Mouse (Mus musculus): Measurements from ENCODE around the gene Vwa5b1. TPM values are rescaled to one million over a fixed set of nuclear protein-coding genes. Genes with fewer than 3 reads are reported as not detected.

Vwa5b1 gene
- polyA plus RNA-seq, 1 experiment from 2014 or later, result 0.13 TPM

- WGBS, result 4% methylated on average over 7 of the region's 7 CpGs
- Histone ChIP-seq H3K4me3 (ENCODE audit: low read depth, low read length) (no peak overlapping the region), H3K4me2 (ENCODE audit: low read depth, low read length, severe bottlenecking) (0 out of 2 replicates have a peak overlapping the region, but pooled peaks have one; percentile 15), H3K9ac (ENCODE audit: low read length) (no peak overlapping the region), H3K9me3 (ENCODE audit: control insufficient read depth, low read length) (no peaks in the 10 kb centered on the region; the same call in 1 of the 2 replicates), H3K36me3 (ENCODE audit: control insufficient read depth, insufficient read depth, low read length) (no peaks in the 10 kb centered on the region), H3K4me1 (replicated peaks; ENCODE audit: control insufficient read depth, insufficient read depth, low read length) (peaks cover 12% of the 10 kb centered on the region; the same call in 1 of the 2 replicates), H3K27me3 (ENCODE audit: control insufficient read depth, insufficient read depth, low read length) (no peaks in the 10 kb centered on the region), H3K27ac (ENCODE audit: low read depth, low read length) (no peak overlapping the region)
- ATAC-seq (replicated peaks; ENCODE audit: low FRiP score) (peak; percentile 63; the same call in 1 of the 2 replicates), DNase-seq (ENCODE audit: low spot score) (peak; percentile 82)
These were observed 37.8 kb downstream of the Vwa5b1 start for GRCm38 (mm10) chr4:138597904-138598347.

- H3K4me3 ChIP-seq (ENCODE audit: low read depth, low read length), result no peak overlapping the region
These were observed 39.1 kb downstream of the Vwa5b1 start for GRCm38 (mm10) chr4:138596391-138597130.

GRCm38 (mm10) chr4:138584946-138585345, 50.7 kb downstream of the Vwa5b1 start:
- DNase-seq (ENCODE audit: low spot score) (no peak), ATAC-seq (replicated peaks; ENCODE audit: low FRiP score) (no peak)
- Histone ChIP-seq H3K9me3 (ENCODE audit: control insufficient read depth, low read length) (no peaks in the 10 kb centered on the region), H3K27me3 (ENCODE audit: control insufficient read depth, insufficient read depth, low read length) (no peaks in the 10 kb centered on the region), H3K4me3 (ENCODE audit: low read depth, low read length) (no peak overlapping the region), H3K9ac (ENCODE audit: low read length) (no peak overlapping the region), H3K27ac (ENCODE audit: low read depth, low read length) (no peak overlapping the region), H3K4me2 (ENCODE audit: low read depth, low read length, severe bottlenecking) (no peak overlapping the region), H3K4me1 (replicated peaks; ENCODE audit: control insufficient read depth, insufficient read depth, low read length) (no peaks in the 10 kb centered on the region), H3K36me3 (ENCODE audit: control insufficient read depth, insufficient read depth, low read length) (no peaks in the 10 kb centered on the region)

More at GRCm38 (mm10) chr4:138596391-138597130, 39.1 kb downstream of the Vwa5b1 start:
- H3K4me2 ChIP-seq (ENCODE audit: low read depth, low read length, severe bottlenecking), result no peak overlapping the region
- H3K36me3 ChIP-seq (ENCODE audit: control insufficient read depth, insufficient read depth, low read length), result no peaks in the 10 kb centered on the region
- peaks cover 12% of the 10 kb centered on the region; the same call in 1 of the 2 replicates for H3K4me1 ChIP-seq (replicated peaks; ENCODE audit: control insufficient read depth, insufficient read depth, low read length)
- peak overlapping the region; percentile 50; the same call in 1 of the 2 replicates for H3K27ac ChIP-seq (ENCODE audit: low read depth, low read length)
- no peak overlapping the region for H3K9ac ChIP-seq (ENCODE audit: low read length)
- no peaks in the 10 kb centered on the region for H3K27me3 ChIP-seq (ENCODE audit: control insufficient read depth, insufficient read depth, low read length)
- no peak for DNase-seq (ENCODE audit: low spot score)
- WGBS, result 50% methylated on average over 12 of the region's 12 CpGs
- no peaks in the 10 kb centered on the region; the same call in 1 of the 2 replicates for H3K9me3 ChIP-seq (ENCODE audit: control insufficient read depth, low read length)
- no peak for ATAC-seq (replicated peaks; ENCODE audit: low FRiP score)

GRCm38 (mm10) chr4:138582446-138582845, 53.2 kb downstream of the Vwa5b1 start:
- H3K4me1 ChIP-seq (replicated peaks; ENCODE audit: control insufficient read depth, insufficient read depth, low read length), result no peaks in the 10 kb centered on the region
- no peak for ATAC-seq (replicated peaks; ENCODE audit: low FRiP score)
- H3K36me3 ChIP-seq (ENCODE audit: control insufficient read depth, insufficient read depth, low read length), result no peaks in the 10 kb centered on the region
- no peak overlapping the region for H3K9ac ChIP-seq (ENCODE audit: low read length)
- DNase-seq (ENCODE audit: low spot score), result no peak
- H3K27ac ChIP-seq (ENCODE audit: low read depth, low read length), result no peak overlapping the region
- 80% methylated on average over 4 of the region's 4 CpGs for WGBS
- no peak overlapping the region for H3K4me3 ChIP-seq (ENCODE audit: low read depth, low read length)
- H3K4me2 ChIP-seq (ENCODE audit: low read depth, low read length, severe bottlenecking), result no peak overlapping the region
- no peaks in the 10 kb centered on the region for H3K27me3 ChIP-seq (ENCODE audit: control insufficient read depth, insufficient read depth, low read length)
- H3K9me3 ChIP-seq (ENCODE audit: control insufficient read depth, low read length), result no peaks in the 10 kb centered on the region

- no peak overlapping the region for H3K9ac ChIP-seq (ENCODE audit: low read length)
- no peaks in the 10 kb centered on the region for H3K27me3 ChIP-seq (ENCODE audit: control insufficient read depth, insufficient read depth, low read length)
- no peak overlapping the region for H3K4me3 ChIP-seq (ENCODE audit: low read depth, low read length)
- no peak for DNase-seq (ENCODE audit: low spot score)
- no peak overlapping the region for H3K4me2 ChIP-seq (ENCODE audit: low read depth, low read length, severe bottlenecking)
- no peaks in the 10 kb centered on the region; the same call in 1 of the 2 replicates for H3K4me1 ChIP-seq (replicated peaks; ENCODE audit: control insufficient read depth, insufficient read depth, low read length)
- ATAC-seq (replicated peaks; ENCODE audit: low FRiP score), result no peak
- no peaks in the 10 kb centered on the region for H3K36me3 ChIP-seq (ENCODE audit: control insufficient read depth, insufficient read depth, low read length)
- no peak overlapping the region for H3K27ac ChIP-seq (ENCODE audit: low read depth, low read length)
- H3K9me3 ChIP-seq (ENCODE audit: control insufficient read depth, low read length), result no peaks in the 10 kb centered on the region
- 79% methylated on average over 19 of the region's 19 CpGs for WGBS
These were observed 57.3 kb downstream of the Vwa5b1 start for GRCm38 (mm10) chr4:138578406-138578805.

- no peak for DNase-seq (ENCODE audit: low spot score)
- H3K4me1 ChIP-seq (replicated peaks; ENCODE audit: control insufficient read depth, insufficient read depth, low read length), result no peaks in the 10 kb centered on the region; the same call in 1 of the 2 replicates
- H3K4me2 ChIP-seq (ENCODE audit: low read depth, low read length, severe bottlenecking), result no peak overlapping the region
- no peaks in the 10 kb centered on the region for H3K27me3 ChIP-seq (ENCODE audit: control insufficient read depth, insufficient read depth, low read length)
- H3K27ac ChIP-seq (ENCODE audit: low read depth, low read length), result no peak overlapping the region
- WGBS, result 85% methylated on average over 3 of the region's 4 CpGs
- ATAC-seq (replicated peaks; ENCODE audit: low FRiP score), result no peak
- H3K9me3 ChIP-seq (ENCODE audit: control insufficient read depth, low read length), result no peaks in the 10 kb centered on the region
- no peaks in the 10 kb centered on the region for H3K36me3 ChIP-seq (ENCODE audit: control insufficient read depth, insufficient read depth, low read length)
- no peak overlapping the region for H3K9ac ChIP-seq (ENCODE audit: low read length)
- no peak overlapping the region for H3K4me3 ChIP-seq (ENCODE audit: low read depth, low read length)
These were observed 59.0 kb downstream of the Vwa5b1 start for GRCm38 (mm10) chr4:138576661-138577060.

GRCm38 (mm10) chr4:138574800-138575606, 60.7 kb downstream of the Vwa5b1 start:
- Histone ChIP-seq H3K9ac (ENCODE audit: low read length) (no peak overlapping the region), H3K4me2 (ENCODE audit: low read depth, low read length, severe bottlenecking) (no peak overlapping the region), H3K27me3 (ENCODE audit: control insufficient read depth, insufficient read depth, low read length) (no peaks in the 10 kb centered on the region), H3K9me3 (ENCODE audit: control insufficient read depth, low read length) (no peaks in the 10 kb centered on the region), H3K36me3 (ENCODE audit: control insufficient read depth, insufficient read depth, low read length) (no peaks in the 10 kb centered on the region), H3K27ac (ENCODE audit: low read depth, low read length) (no peak overlapping the region), H3K4me3 (ENCODE audit: low read depth, low read length) (no peak overlapping the region), H3K4me1 (replicated peaks; ENCODE audit: control insufficient read depth, insufficient read depth, low read length) (no peaks in the 10 kb centered on the region; the same call in 1 of the 2 replicates)
- ATAC-seq (replicated peaks; ENCODE audit: low FRiP score), result no peak
- DNase-seq (ENCODE audit: low spot score), result peak; percentile 54
- 76% methylated on average over 13 of the region's 13 CpGs for WGBS

GRCm38 (mm10) chr4:138569928-138570327, 65.8 kb downstream of the Vwa5b1 start:
- ATAC-seq (replicated peaks; ENCODE audit: low FRiP score) (no peak), DNase-seq (ENCODE audit: low spot score) (no peak)
- Histone ChIP-seq H3K9ac (ENCODE audit: low read length) (no peak overlapping the region), H3K4me1 (replicated peaks; ENCODE audit: control insufficient read depth, insufficient read depth, low read length) (peaks cover 4% of the 10 kb centered on the region; the same call in 1 of the 2 replicates), H3K4me3 (ENCODE audit: low read depth, low read length) (no peak overlapping the region), H3K4me2 (ENCODE audit: low read depth, low read length, severe bottlenecking) (no peak overlapping the region), H3K27me3 (ENCODE audit: control insufficient read depth, insufficient read depth, low read length) (no peaks in the 10 kb centered on the region), H3K36me3 (ENCODE audit: control insufficient read depth, insufficient read depth, low read length) (no peaks in the 10 kb centered on the region), H3K27ac (ENCODE audit: low read depth, low read length) (no peak overlapping the region), H3K9me3 (ENCODE audit: control insufficient read depth, low read length) (no peaks in the 10 kb centered on the region)
- WGBS, result 80% methylated on average over 11 of the region's 11 CpGs
